Mouse (Mus musculus) erythroblast, embryonic 14.5 days (primary cell): ENCODE data around the gene Calr4. TPM values are rescaled to one million over a fixed set of nuclear protein-coding genes. Genes with fewer than 3 reads are reported as not detected.

Source experiments
- H3K27me3 ChIP-seq: 2 replicates; pipeline ENCODE4 v1.6.1; 2012; ENCODE audit warnings: inconsistent platforms; ENCODE audit not compliant: control insufficient read depth
- H3K36me3 ChIP-seq: 2 replicates; pipeline ENCODE4 v1.6.1; 2012; ENCODE audit warnings: mild to moderate bottlenecking, inconsistent platforms; ENCODE audit not compliant: control insufficient read depth
- H3K4me1 ChIP-seq: 2 replicates; pipeline ENCODE4 v1.6.1; 2012; ENCODE audit warnings: inconsistent platforms; ENCODE audit not compliant: control insufficient read depth
- H3K4me3 ChIP-seq: replicated peaks from 2 replicates; pipeline ENCODE3; 2012; ENCODE audit warnings: moderate library complexity, mild to moderate bottlenecking, inconsistent platforms
- H3K9me3 ChIP-seq: 2 replicates; pipeline ENCODE4 v1.6.1; 2012; ENCODE audit warnings: low read length, inconsistent platforms, mixed read lengths; ENCODE audit not compliant: control insufficient read depth
- GATA1 ChIP-seq: IDR thresholded peaks from 2 replicates; pipeline ENCODE4 v1.6.1; 2012; ENCODE audit warnings: low read length, inconsistent platforms, mixed read lengths
- TAL1 ChIP-seq: IDR thresholded peaks from 3 replicates; pipeline ENCODE4 v1.6.1; 2012; ENCODE audit warnings: low read length, inconsistent platforms, mixed read lengths
- polyA plus RNA-seq: library from polyadenylated mRNA; stranded (reverse); fragments of >175 nt; gene quantifications from 2 replicates; pipeline ENCODE4 v1.2.3, GENCODE M21; 2012

The Calr4 gene
- polyA plus RNA-seq, 1 experiment: not detected

GRCm38 (mm10) chr4:109204416-109204815 lies 29.9 kb upstream of the Calr4 start:
- no peaks in the 10 kb centered on the region for H3K9me3 ChIP-seq
- no peaks in the 10 kb centered on the region for H3K27me3 ChIP-seq
- no peak overlapping the region for H3K4me3 ChIP-seq

GRCm38 (mm10) chr4:109207524-109207923 lies 26.8 kb upstream of the Calr4 start:
- Histone ChIP-seq H3K36me3 (no peaks in the 10 kb centered on the region), H3K4me1 (peaks cover 1% of the 10 kb centered on the region), H3K4me3 (no peak overlapping the region), H3K27me3 (0 out of 2 replicates have a peak, but pooled peaks cover 2% of the 10 kb centered on the region), H3K9me3 (no peaks in the 10 kb centered on the region)
- no peak for TF ChIP-seq GATA1
- no peak for TF ChIP-seq TAL1

More at GRCm38 (mm10) chr4:109204416-109204815, 29.9 kb upstream of the Calr4 start:
- TF ChIP-seq GATA1 (no peak), TAL1 (no peak)
- Histone ChIP-seq H3K4me1 (peaks cover 17% of the 10 kb centered on the region), H3K36me3 (no peaks in the 10 kb centered on the region)

GRCm38 (mm10) chr4:109210253-109210652 lies 24.0 kb upstream of the Calr4 start:
- H3K4me3 ChIP-seq: no peak overlapping the region
- no peaks in the 10 kb centered on the region for H3K9me3 ChIP-seq
- H3K27me3 ChIP-seq: 0 out of 2 replicates have a peak, but pooled peaks cover 2% of the 10 kb centered on the region
- no peaks in the 10 kb centered on the region for H3K36me3 ChIP-seq
- no peaks in the 10 kb centered on the region for H3K4me1 ChIP-seq
- TF ChIP-seq GATA1 (no peak), TAL1 (no peak)

GRCm38 (mm10) chr4:109210881-109211280 lies 23.4 kb upstream of the Calr4 start:
- no peaks in the 10 kb centered on the region for H3K9me3 ChIP-seq
- TF ChIP-seq GATA1 (no peak), TAL1 (no peak)
- no peak overlapping the region for H3K4me3 ChIP-seq
- no peaks in the 10 kb centered on the region for H3K4me1 ChIP-seq
- H3K36me3 ChIP-seq: no peaks in the 10 kb centered on the region
- H3K27me3 ChIP-seq: 0 out of 2 replicates have a peak, but pooled peaks cover 2% of the 10 kb centered on the region

- no peaks in the 10 kb centered on the region for H3K36me3 ChIP-seq
- H3K9me3 ChIP-seq: no peaks in the 10 kb centered on the region
- no peak for TF ChIP-seq TAL1
- TF ChIP-seq GATA1: no peak
These were observed 20.3 kb upstream of the Calr4 start for GRCm38 (mm10) chr4:109213986-109214385.

GRCm38 (mm10) chr4:109218008-109218407 lies 16.3 kb upstream of the Calr4 start:
- H3K36me3 ChIP-seq: no peaks in the 10 kb centered on the region
- no peak overlapping the region for H3K4me3 ChIP-seq
- no peaks in the 10 kb centered on the region for H3K4me1 ChIP-seq
- TF ChIP-seq TAL1: no peak
- TF ChIP-seq GATA1: no peak
- H3K9me3 ChIP-seq: no peaks in the 10 kb centered on the region
- H3K27me3 ChIP-seq: no peaks in the 10 kb centered on the region

More at GRCm38 (mm10) chr4:109213986-109214385, 20.3 kb upstream of the Calr4 start:
- H3K27me3 ChIP-seq: 0 out of 2 replicates have a peak, but pooled peaks cover 2% of the 10 kb centered on the region
- H3K4me1 ChIP-seq: no peaks in the 10 kb centered on the region
- H3K4me3 ChIP-seq: no peak overlapping the region

- TF ChIP-seq TAL1: no peak
- no peak for TF ChIP-seq GATA1
- no peaks in the 10 kb centered on the region for H3K9me3 ChIP-seq
These were observed 13.8 kb upstream of the Calr4 start for GRCm38 (mm10) chr4:109220441-109220940.

GRCm38 (mm10) chr4:109222001-109222400 lies 12.3 kb upstream of the Calr4 start:
- TF ChIP-seq GATA1 (no peak), TAL1 (no peak)
- Histone ChIP-seq H3K36me3 (no peaks in the 10 kb centered on the region), H3K4me1 (no peaks in the 10 kb centered on the region), H3K27me3 (no peaks in the 10 kb centered on the region), H3K4me3 (no peak overlapping the region), H3K9me3 (no peaks in the 10 kb centered on the region)

More at GRCm38 (mm10) chr4:109220441-109220940, 13.8 kb upstream of the Calr4 start:
- Histone ChIP-seq H3K4me1 (no peaks in the 10 kb centered on the region), H3K36me3 (no peaks in the 10 kb centered on the region), H3K27me3 (no peaks in the 10 kb centered on the region), H3K4me3 (no peak overlapping the region)

GRCm38 (mm10) chr4:109224762-109225552 lies 9.3 kb upstream of the Calr4 start:
- TF ChIP-seq TAL1 (no peak), GATA1 (no peak)
- no peaks in the 10 kb centered on the region for H3K9me3 ChIP-seq
- no peaks in the 10 kb centered on the region for H3K27me3 ChIP-seq
- H3K36me3 ChIP-seq: no peaks in the 10 kb centered on the region
- no peaks in the 10 kb centered on the region for H3K4me1 ChIP-seq
- H3K4me3 ChIP-seq: no peak overlapping the region
